Mouse (Mus musculus) CD4-positive naive resting alpha-beta T cell, adult 76 days (primary cell): Measurements from ENCODE around the gene Srms. TPM values are rescaled to one million over a fixed set of nuclear protein-coding genes. Genes with fewer than 3 reads are reported as not detected.

Experiments
- total RNA-seq: library from RNA; stranded (reverse); gene quantifications from one replicate; pipeline ENCODE4 v1.2.4, GENCODE M21; 2023

The Srms gene
- total RNA-seq: 0.79 TPM

DNA sequence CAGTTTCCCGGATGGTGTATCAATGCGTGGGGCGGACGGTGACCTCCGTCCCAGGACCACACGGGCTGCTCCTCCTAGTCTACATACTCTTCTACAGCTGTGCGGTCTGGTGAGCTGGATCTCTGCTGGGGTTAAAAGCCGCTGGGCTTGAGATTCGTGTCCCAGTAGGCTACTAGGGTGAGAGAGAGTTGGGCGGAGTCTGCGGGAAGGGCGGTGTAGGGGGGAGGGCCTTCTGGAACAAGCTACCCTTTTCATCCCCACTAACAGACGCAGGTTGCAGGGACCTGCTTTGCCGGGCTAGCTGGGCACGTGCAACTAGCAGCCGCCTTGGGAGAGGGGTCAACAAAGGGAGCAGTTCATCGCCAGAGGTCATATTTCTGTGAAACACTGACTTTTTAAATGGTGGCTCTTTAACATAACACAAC lies at the start of gene Srms:
Gene Srms, minus strand, starts transcription at position 165 of the 425 bp plus-strand sequence.

DNA sequence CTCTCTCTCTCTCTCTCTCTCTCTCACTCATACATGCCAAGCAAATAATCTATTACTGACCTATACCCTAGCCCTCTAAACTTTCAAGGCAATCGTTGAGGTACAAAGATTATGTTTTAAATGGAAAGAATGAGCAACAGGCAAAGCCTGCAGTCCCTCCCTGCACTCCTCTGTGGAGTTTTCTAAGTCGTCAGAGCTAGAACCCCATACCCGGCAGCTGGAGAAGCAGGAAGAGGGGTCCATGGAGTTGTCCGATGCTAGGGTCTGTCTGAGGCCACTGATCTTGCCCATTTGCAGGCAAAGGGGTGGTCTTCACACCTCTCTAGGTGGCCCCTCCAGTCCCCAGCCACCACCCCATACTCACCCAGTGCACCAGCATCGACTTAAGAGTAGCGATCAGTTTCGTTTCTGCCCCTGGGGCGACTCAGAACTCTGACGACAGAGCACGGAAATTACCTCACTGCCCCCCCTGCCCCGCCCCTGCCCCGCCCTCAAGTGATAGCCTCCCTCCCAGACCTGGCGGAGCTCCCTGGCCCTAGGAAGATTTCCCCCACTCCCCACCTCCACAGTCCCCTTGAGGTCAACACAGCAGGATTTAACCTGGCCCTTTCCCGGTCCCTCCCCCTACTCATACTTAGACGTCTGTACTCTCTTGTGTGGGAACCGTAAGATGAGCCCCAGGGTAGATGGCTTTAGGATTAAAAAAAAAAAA lies 28.8 kb upstream of the Srms start, which contains the start of gene Helz2:
Gene Helz2, minus strand, starts transcription at position 426 of the 712 bp plus-strand sequence.

DNA sequence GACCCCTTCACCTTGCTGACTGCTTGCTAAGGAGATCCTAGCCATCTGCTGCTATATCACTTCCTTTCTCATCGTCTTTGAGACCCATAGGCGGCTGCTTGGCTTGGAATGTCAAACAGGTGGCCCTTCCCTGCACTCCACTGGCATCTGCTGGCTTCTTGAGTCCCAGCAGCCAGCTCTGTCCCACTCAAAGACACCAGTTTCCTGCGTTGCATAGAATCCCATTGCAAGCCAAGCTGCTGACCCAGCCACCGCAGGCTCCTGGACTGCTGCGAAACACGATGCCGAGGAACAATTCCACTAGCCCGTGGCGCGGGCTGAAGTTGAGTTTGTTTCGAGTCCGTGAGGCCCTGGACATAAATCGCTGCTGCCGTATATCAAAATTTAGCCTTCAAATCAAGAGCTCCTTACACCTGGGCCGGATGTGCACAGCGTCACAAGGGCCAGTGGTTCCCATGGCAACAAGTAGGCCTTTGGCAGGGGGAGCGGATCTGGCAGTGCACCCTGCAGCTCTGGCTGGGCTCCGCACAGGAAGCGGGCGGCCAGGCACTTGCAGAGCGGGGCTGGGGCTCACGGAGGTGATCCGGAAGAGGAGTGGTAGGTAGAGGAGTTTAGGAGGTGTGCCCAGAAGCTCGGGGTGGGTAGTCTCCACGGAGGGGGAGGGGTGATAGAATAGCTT lies 6.7 kb upstream of the Srms start, which contains the start of gene Fndc11:
Gene Fndc11, plus strand, starts transcription at position 476 of the 679 bp plus-strand sequence.

DNA sequence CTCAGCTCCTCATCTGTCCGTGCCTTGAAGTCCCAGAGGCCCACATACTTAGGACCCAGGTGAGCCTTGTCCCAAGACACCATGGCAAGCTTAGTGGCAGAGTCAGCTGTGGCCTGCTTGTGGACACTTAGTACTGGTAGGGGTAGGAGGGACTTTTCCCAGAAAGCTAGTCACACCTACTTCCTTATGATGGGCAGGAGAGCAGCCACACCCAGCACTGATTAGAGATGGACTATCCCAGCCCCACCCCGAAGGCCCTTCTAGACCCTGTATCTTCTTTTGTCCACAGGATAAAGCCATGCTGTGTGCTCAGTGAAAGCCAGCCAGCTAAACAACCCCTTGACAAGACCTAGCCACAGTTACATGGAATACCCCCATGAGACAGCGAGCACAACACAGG lies 10.6 kb downstream of the Srms start, which contains the start of gene Ptk6:
Gene Ptk6, minus strand, starts transcription at position 368 of the 400 bp plus-strand sequence.

DNA sequence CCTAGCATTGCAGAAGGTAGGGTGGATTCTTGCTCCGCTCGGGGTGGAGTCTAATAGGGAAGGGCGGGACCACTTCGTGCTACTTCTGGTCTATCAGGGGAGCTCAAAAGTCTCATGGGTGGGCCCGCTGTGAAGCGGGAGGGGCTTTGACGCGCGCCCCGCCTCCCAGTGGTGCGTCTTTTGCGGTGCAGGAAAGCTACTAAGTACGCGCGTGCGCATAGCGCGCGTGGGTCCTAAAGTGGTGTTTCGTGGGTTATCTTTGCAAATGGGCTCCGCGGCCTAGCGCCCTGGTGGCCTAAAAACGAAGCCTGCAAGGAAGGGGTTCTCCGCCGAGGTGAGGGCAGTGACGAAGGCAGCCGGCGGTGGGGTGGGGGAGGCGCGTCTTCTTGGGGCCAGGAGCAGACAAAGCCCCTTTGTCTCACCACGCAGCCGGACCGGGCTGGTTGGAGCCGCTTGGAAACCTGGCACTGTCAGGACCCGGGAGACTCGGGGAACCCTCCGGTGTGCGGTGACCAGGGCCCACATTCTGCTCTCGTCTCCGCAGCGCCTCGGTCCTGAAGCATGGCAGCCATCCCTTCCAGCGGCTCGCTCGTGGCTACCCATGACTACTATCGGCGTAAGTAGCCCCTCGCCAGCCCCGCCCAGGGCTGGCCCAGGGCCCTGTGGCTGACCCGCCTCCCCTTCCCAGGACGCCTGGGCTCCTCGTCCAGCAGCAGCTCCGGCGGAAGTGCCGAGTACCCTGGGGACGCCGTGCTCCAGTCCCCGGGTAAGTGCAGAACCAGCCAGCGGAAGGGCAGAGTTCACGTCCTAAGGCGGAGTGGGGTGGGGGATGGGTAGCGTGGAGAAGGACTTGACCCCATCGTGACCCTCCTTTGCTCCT lies 25.6 kb downstream of the Srms start, which contains the start of gene Ppdpf:
Gene Ppdpf, plus strand, starts transcription at position 127 of the 880 bp plus-strand sequence.

DNA sequence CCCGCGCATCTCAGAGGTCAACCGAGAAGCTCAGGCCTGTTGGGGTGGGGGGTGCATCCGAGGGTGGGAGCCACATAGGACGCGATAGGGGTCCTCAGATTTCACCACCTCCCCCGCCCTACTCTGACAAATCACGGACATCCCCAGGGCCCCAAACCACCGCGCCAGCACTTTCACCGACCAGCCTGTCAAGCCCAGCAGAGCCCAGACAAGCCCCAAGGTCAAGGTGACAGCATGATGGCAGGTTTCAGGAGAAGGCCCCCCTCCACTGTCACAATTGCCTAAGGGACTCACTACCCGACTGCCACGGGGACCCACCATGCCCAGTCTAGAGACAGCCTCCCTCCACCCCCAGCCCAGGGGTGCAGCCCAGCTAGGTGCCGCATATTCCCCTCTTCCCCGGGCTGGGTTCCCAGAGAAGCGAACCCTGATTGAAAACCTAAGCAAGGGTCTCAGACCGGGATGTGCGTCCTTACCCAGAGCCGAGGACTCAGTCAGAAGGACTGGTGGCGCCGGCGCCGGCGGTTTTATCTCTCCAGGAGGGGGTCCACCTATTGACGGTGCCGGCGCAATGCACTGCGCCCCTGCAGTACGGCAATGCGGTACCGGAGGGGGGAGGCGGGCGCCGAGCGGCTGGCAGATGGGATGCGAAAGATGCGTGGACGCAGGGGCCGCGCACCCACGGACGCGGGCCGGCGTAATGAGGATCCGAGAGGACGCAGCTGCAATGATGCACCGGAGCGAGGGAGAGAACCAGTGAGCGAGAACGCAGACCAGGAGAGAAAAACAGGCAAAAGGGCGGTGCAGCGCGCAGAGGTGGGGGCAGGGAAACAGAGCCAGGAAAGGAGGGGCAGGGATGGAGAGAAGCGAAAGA lies 56.5 kb downstream of the Srms start, which contains the start of gene Eef1a2:
Gene Eef1a2, minus strand, starts transcription at position 767 of the 874 bp plus-strand sequence.

Other genes with a start within 250 kb of the Srms start
- gene Arfgap1, start 246.0 kb downstream of the Srms start, total RNA-seq: 71.6 TPM
- 5.2 TPM for gene Col20a1, start 226.7 kb downstream of the Srms start, total RNA-seq
- gene Chrna4, start 169.6 kb downstream of the Srms start, total RNA-seq: not detected
- gene Kcnq2, start 77.9 kb downstream of the Srms start, total RNA-seq: not detected
- gene Eef1a2, start 56.2 kb downstream of the Srms start, total RNA-seq: not detected
- gene Ppdpf, start 25.9 kb downstream of the Srms start, total RNA-seq: 87.7 TPM
- gene Ptk6, start 10.4 kb downstream of the Srms start, total RNA-seq: not detected
- gene Fndc11, start 6.8 kb upstream of the Srms start, total RNA-seq: not detected
- 138 TPM for gene Helz2, start 28.8 kb upstream of the Srms start, total RNA-seq
- gene Gmeb2, start 74.8 kb upstream of the Srms start, total RNA-seq: 53.9 TPM
- not detected for gene Stmn3, start 101.3 kb upstream of the Srms start, total RNA-seq
- gene Rtel1, start 106.6 kb upstream of the Srms start, total RNA-seq: 115 TPM
- 102 TPM for gene Zgpat, start 151.7 kb upstream of the Srms start, total RNA-seq
- gene Arfrp1, start 152.2 kb upstream of the Srms start, total RNA-seq: 82.0 TPM
- gene Lime1, start 166.9 kb upstream of the Srms start, total RNA-seq: 214 TPM
- 0.76 TPM for gene Zbtb46, start 246.2 kb upstream of the Srms start, total RNA-seq